In genomic region chr2:128545447-128545846, GRCm38 (mm10) we compare ENCODE assay signal across 20 mouse cellular contexts. TPM values are rescaled to one million over a fixed set of nuclear protein-coding genes. Genes with fewer than 3 reads are reported as not detected.
DNase-seq lines count a peak whose midpoint lies in the region; ATAC-seq lines count a peak whose summit lies in the region.
"Had no signal": no experiment of that assay in that cellular context is flagged by ENCODE, and none has a peak within 500 bp of the region (broad histone marks: within the 10 kb centered on the region; RNA-seq: fewer than 3 reads in every experiment).

No protein-coding gene starts in this region.

- peak; percentile 13 to 18 for DNase-seq in cerebellum, postnatal 10 days
- no peak for DNase-seq in cerebellum, postnatal 14 days
- no peak for DNase-seq in lung, postnatal 36 days
- peak; percentile 60 for DNase-seq in A20 (ENCODE audit: low read depth, low spot score)
- DNase-seq in limb, embryonic 11.5 days (ENCODE audit: low spot score) = no peak
- no peak for DNase-seq in heart, adult 9 months (ENCODE audit: low spot score in 2 of 2)
- DNase-seq: cerebellum, adult 2 months; heart, adult 2 months had no signal

- H3K9ac ChIP-seq in lung, embryonic 15.5 days = no peak overlapping the region
- H3K9ac ChIP-seq in limb, embryonic 11.5 days (ENCODE audit: low read length) = no peak overlapping the region
- no peak overlapping the region for H3K9ac ChIP-seq in intestine, embryonic 16.5 days (ENCODE audit: low read depth, low read length)
- H3K9ac ChIP-seq: forebrain, postnatal 0 days; heart, embryonic 12.5 days; hindbrain, embryonic 12.5 days had no signal

- H3K9me3 ChIP-seq in lung, embryonic 15.5 days = no peaks in the 10 kb centered on the region
- H3K9me3 ChIP-seq in limb, embryonic 11.5 days (ENCODE audit: control insufficient read depth, low read length) = no peaks in the 10 kb centered on the region
- no peaks in the 10 kb centered on the region for H3K9me3 ChIP-seq in intestine, embryonic 16.5 days (ENCODE audit: control insufficient read depth, low read length)
- H3K9me3 ChIP-seq: hindbrain, embryonic 12.5 days had no signal

- peaks cover 44% of the 10 kb centered on the region for H3K4me1 ChIP-seq in lung, embryonic 15.5 days
- H3K4me1 ChIP-seq in limb, embryonic 11.5 days (ENCODE audit: control insufficient read depth, insufficient read depth, low read length) = 0 out of 2 replicates have a peak, but pooled peaks cover 6% of the 10 kb centered on the region
- 0 out of 2 replicates have a peak, but pooled peaks cover 6% of the 10 kb centered on the region for H3K4me1 ChIP-seq in intestine, embryonic 16.5 days (ENCODE audit: control insufficient read depth, insufficient read depth, low read length)

- no peak for ATAC-seq in lung, embryonic 15.5 days (ENCODE audit: borderline replicate concordance, extremely low read depth, low FRiP score, low TSS enrichment)
- ATAC-seq in limb, embryonic 11.5 days (ENCODE audit: insufficient number of reproducible peaks, low FRiP score, low TSS enrichment, low read depth) = no peak
- ATAC-seq in intestine, embryonic 16.5 days = no peak
- ATAC-seq: hindbrain, embryonic 16.5 days had no signal

- H3K4me2 ChIP-seq in lung, embryonic 15.5 days = no peak overlapping the region
- H3K4me2 ChIP-seq in limb, embryonic 11.5 days (ENCODE audit: low read depth, severe bottlenecking) = no peak overlapping the region
- H3K4me2 ChIP-seq in intestine, embryonic 16.5 days (ENCODE audit: low read depth, low read length) = no peak overlapping the region
- H3K4me2 ChIP-seq: heart, embryonic 12.5 days; hindbrain, embryonic 12.5 days had no signal

- H3K27ac ChIP-seq in lung, embryonic 15.5 days = 0 out of 2 replicates have a peak overlapping the region, but pooled peaks have one; percentile 73
- peak overlapping the region; percentile 65; the same call in 1 of the 2 replicates for H3K27ac ChIP-seq in limb, embryonic 11.5 days (replicated peaks; ENCODE audit: low read depth, low read length)
- no peak overlapping the region for H3K27ac ChIP-seq in intestine, embryonic 16.5 days (ENCODE audit: low read length)
- H3K27ac ChIP-seq: heart, adult 2 months; hindbrain, embryonic 12.5 days had no signal

- no peaks in the 10 kb centered on the region for H3K36me3 ChIP-seq in lung, embryonic 15.5 days
- no peaks in the 10 kb centered on the region for H3K36me3 ChIP-seq in limb, embryonic 11.5 days (ENCODE audit: control insufficient read depth, insufficient read depth, low read length)
- H3K36me3 ChIP-seq in intestine, embryonic 16.5 days (ENCODE audit: control insufficient read depth, insufficient read depth, low read length) = no peaks in the 10 kb centered on the region
- H3K36me3 ChIP-seq: heart, embryonic 12.5 days; hindbrain, embryonic 12.5 days had no signal

- H3K27me3 ChIP-seq in lung, embryonic 15.5 days = no peaks in the 10 kb centered on the region
- no peaks in the 10 kb centered on the region for H3K27me3 ChIP-seq in limb, embryonic 11.5 days (ENCODE audit: control insufficient read depth, insufficient read depth, low read length)
- no peaks in the 10 kb centered on the region for H3K27me3 ChIP-seq in intestine, embryonic 16.5 days (replicated peaks; ENCODE audit: control insufficient read depth, insufficient read depth, low read length)
- H3K27me3 ChIP-seq: heart, embryonic 12.5 days; hindbrain, embryonic 12.5 days had no signal

- WGBS in lung, embryonic 15.5 days = 81% methylated on average over 7 of the region's 7 CpGs
- WGBS in limb, embryonic 11.5 days = 71% methylated on average over 7 of the region's 7 CpGs
- 82% methylated on average over 7 of the region's 7 CpGs for WGBS in intestine, embryonic 16.5 days

- no peak overlapping the region for H3K4me3 ChIP-seq in lung, embryonic 15.5 days
- H3K4me3 ChIP-seq in limb, embryonic 11.5 days (ENCODE audit: low read depth, low read length) = no peak overlapping the region
- no peak overlapping the region for H3K4me3 ChIP-seq in intestine, embryonic 16.5 days (ENCODE audit: low read length)
- H3K4me3 ChIP-seq: heart, adult 2 months; heart, embryonic 12.5 days; hindbrain, embryonic 12.5 days had no signal

RNA-seq across cellular contexts. Expression of gene Spdye4c, which starts 45.6 kb away (rescaled TPM):
- not detected in 2 replicates for polyA plus RNA-seq in lung, embryonic 15.5 days (2015; fragmentation: Nextera tagmentation; extraction: Ambion mirVana)
- not detected in 2 replicates for polyA plus RNA-seq in limb, embryonic 11.5 days (2014; fragmentation: Nextera tagmentation; extraction: Ambion mirVana)
- not detected in 2 replicates for polyA plus RNA-seq in intestine, embryonic 16.5 days (2015; fragmentation: Nextera tagmentation; extraction: Ambion mirVana)
- polyA plus RNA-seq: adrenal gland, adult 2 months; cerebellum, adult 2 months; cortical plate, adult 2 months; embryonic facial prominence, embryonic 14.5 days; forebrain, postnatal 0 days; gonadal fat pad, adult 2 months; heart, adult 2 months; heart, embryonic 12.5 days; heart, embryonic 16.5 days; hindbrain, embryonic 12.5 days; hindbrain, embryonic 16.5 days; intestine, embryonic 14.5 days had no signal

Comparison
In these comparisons a context has a peak if more than half of its experiments do, and no peak if none do; other contexts are left out.
1. DNase-seq: peak in cerebellum, postnatal 10 days (2 of 2) and A20 (single experiment); none in cerebellum, postnatal 14 days (0 of 2), lung, postnatal 36 days (single experiment), limb, embryonic 11.5 days (single experiment) and heart, adult 9 months (0 of 2).